Mouse (Mus musculus) embryonic facial prominence, embryonic 11.5 days (tissue): ENCODE data around the gene Aamp. TPM values are rescaled to one million over a fixed set of nuclear protein-coding genes. Genes with fewer than 3 reads are reported as not detected.
A peak's percentile ranks its signal among the peaks of the same experiment; 100 is the strongest.
"Not testable (repeated sequence)": the region's sequence is repeated elsewhere in the genome, so short reads cannot be mapped to it uniquely, and the experiment has no call there.

Experiments used
- ATAC-seq: fragments of 200-750 bp; cut with Nextera tagmentation; replicated peaks from 2 replicates; pipeline ENCODE4 v1.8.0; 2017; ENCODE audit warnings: low read depth; ENCODE audit not compliant: insufficient number of reproducible peaks, low FRiP score, low TSS enrichment
- DNase-seq: peaks from one replicate; pipeline ENCODE4 v3.0.0-alpha.2; 2015; ENCODE audit warnings: low spot score
- H3K27ac ChIP-seq: fragments of 300-500 bp; sonication (generic); replicated peaks from 2 replicates; pipeline ENCODE4 v1.5.1; 2014; ENCODE audit warnings: mild to moderate bottlenecking, low read depth, low read length, control low read depth
- H3K27me3 ChIP-seq: fragments of 300-500 bp; sonication (generic); 2 replicates; pipeline ENCODE4 v1.6.1; 2014; ENCODE audit warnings: mild to moderate bottlenecking, low read length, moderate library complexity, mixed read lengths; ENCODE audit not compliant: control insufficient read depth, insufficient read depth
- H3K36me3 ChIP-seq: fragments of 300-500 bp; sonication (generic); replicated peaks from 2 replicates; pipeline ENCODE4 v1.6.1; 2014; ENCODE audit warnings: low read depth, mild to moderate bottlenecking, low read length, moderate library complexity, mixed read lengths; ENCODE audit not compliant: control insufficient read depth, insufficient read depth
- H3K4me1 ChIP-seq: fragments of 300-500 bp; sonication (generic); 2 replicates; pipeline ENCODE4 v1.6.1; 2014; ENCODE audit warnings: low read length, mixed read lengths; ENCODE audit not compliant: control insufficient read depth, insufficient read depth
- H3K4me2 ChIP-seq: fragments of 300-500 bp; sonication (generic); 2 replicates; pipeline ENCODE4 v1.6.1; 2014; ENCODE audit warnings: low read depth, mild to moderate bottlenecking, control low read depth, low read length, moderate library complexity
- H3K4me3 ChIP-seq: fragments of 300-500 bp; sonication (generic); 2 replicates; pipeline ENCODE4 v1.5.1; 2014; ENCODE audit warnings: low read depth, low read length, control low read depth
- H3K9ac ChIP-seq: fragments of 300-500 bp; sonication (generic); replicated peaks from 2 replicates; pipeline ENCODE4 v1.6.1; 2014; ENCODE audit warnings: mild to moderate bottlenecking, control low read depth, low read length
- H3K9me3 ChIP-seq: fragments of 300-500 bp; sonication (generic); replicated peaks from 2 replicates; pipeline ENCODE4 v1.6.1; 2016; ENCODE audit warnings: mild to moderate bottlenecking, low read length, inconsistent platforms, mixed read lengths; ENCODE audit not compliant: control insufficient read depth
- WGBS: fragments of 180-500 bp; shearing (Covaris S2); extraction: QIAGEN DNeasy Blood & Tissue Kit; methylation state at CpG from one replicate; pipeline ENCODE4 v1.1.7; 2014; 5-methylcytosine and 5-hydroxymethylcytosine counted together
- polyA plus RNA-seq: library from polyadenylated mRNA; unstranded; fragments of >200 nt; fragmentation: Nextera tagmentation; extraction: Ambion mirVana; gene quantifications from 2 replicates; pipeline ENCODE4 v1.2.1, GENCODE M21; 2014

The Aamp gene
- polyA plus RNA-seq, 1 experiment from 2014 or later, result 179 TPM

- no peak for ATAC-seq
- no peak overlapping the region for H3K9ac ChIP-seq
- 86% methylated on average over 11 of the region's 11 CpGs for WGBS
- no peaks in the 10 kb centered on the region for H3K9me3 ChIP-seq
- H3K4me2 ChIP-seq, result no peak overlapping the region
- H3K4me1 ChIP-seq, result peaks cover 13% of the 10 kb centered on the region
- H3K27ac ChIP-seq, result no peak overlapping the region
- H3K4me3 ChIP-seq, result no peak overlapping the region
- no peaks in the 10 kb centered on the region for H3K27me3 ChIP-seq
- H3K36me3 ChIP-seq, result no peaks in the 10 kb centered on the region
- DNase-seq, result no peak
Measured at GRCm38 (mm10) chr1:74292331-74293020, 7.9 kb upstream of the Aamp start.

- Histone ChIP-seq H3K9ac (no peak overlapping the region), H3K4me1 (peaks cover 3% of the 10 kb centered on the region; the same call in 1 of the 2 replicates), H3K27ac (no peak overlapping the region), H3K36me3 (no peaks in the 10 kb centered on the region), H3K27me3 (no peaks in the 10 kb centered on the region), H3K4me3 (no peak overlapping the region), H3K9me3 (no peaks in the 10 kb centered on the region), H3K4me2 (no peak overlapping the region)
- no peak for DNase-seq
- ATAC-seq, result no peak
- WGBS, result 95% methylated on average over 5 of the region's 5 CpGs
Measured at GRCm38 (mm10) chr1:74290141-74290540, 5.6 kb upstream of the Aamp start.

- H3K9me3 ChIP-seq, result no peaks in the 10 kb centered on the region
- WGBS, result 90% methylated on average over 2 of the region's 2 CpGs
- no peak overlapping the region for H3K9ac ChIP-seq
- no peak overlapping the region for H3K4me3 ChIP-seq
- no peaks in the 10 kb centered on the region for H3K36me3 ChIP-seq
- no peak overlapping the region for H3K4me2 ChIP-seq
- H3K4me1 ChIP-seq, result peaks cover 3% of the 10 kb centered on the region; the same call in 1 of the 2 replicates
- H3K27ac ChIP-seq, result no peak overlapping the region
- DNase-seq (no peak), ATAC-seq (no peak)
- no peaks in the 10 kb centered on the region for H3K27me3 ChIP-seq
Measured at GRCm38 (mm10) chr1:74289740-74290139, 5.2 kb upstream of the Aamp start.

- 89% methylated on average over 9 of the region's 9 CpGs for WGBS
Measured at GRCm38 (mm10) chr1:74289248-74289647, 4.7 kb upstream of the Aamp start.

GRCm38 (mm10) chr1:74288327-74288726 is 3.8 kb upstream of the Aamp start:
- no peak overlapping the region for H3K27ac ChIP-seq
- H3K4me1 ChIP-seq, result peaks cover 3% of the 10 kb centered on the region; the same call in 1 of the 2 replicates
- no peaks in the 10 kb centered on the region for H3K36me3 ChIP-seq

More at GRCm38 (mm10) chr1:74289248-74289647, 4.7 kb upstream of the Aamp start:
- Histone ChIP-seq H3K4me1 (peaks cover 3% of the 10 kb centered on the region; the same call in 1 of the 2 replicates), H3K4me2 (no peak overlapping the region), H3K27me3 (no peaks in the 10 kb centered on the region), H3K9ac (no peak overlapping the region), H3K36me3 (no peaks in the 10 kb centered on the region), H3K9me3 (no peaks in the 10 kb centered on the region), H3K4me3 (no peak overlapping the region), H3K27ac (no peak overlapping the region)
- DNase-seq, result no peak
- no peak for ATAC-seq

GRCm38 (mm10) chr1:74286869-74287607 is 2.5 kb upstream of the Aamp start:
- not testable (repeated sequence) for ATAC-seq, H3K9me3 ChIP-seq, H3K27me3 ChIP-seq, H3K36me3 ChIP-seq, DNase-seq, H3K4me2 ChIP-seq, H3K4me3 ChIP-seq, H3K9ac ChIP-seq, H3K27ac ChIP-seq, H3K4me1 ChIP-seq
- 60% methylated on average over 15 of the region's 17 CpGs for WGBS

More at GRCm38 (mm10) chr1:74288327-74288726, 3.8 kb upstream of the Aamp start:
- ATAC-seq (no peak), DNase-seq (no peak)
- H3K4me3 ChIP-seq, result no peak overlapping the region
- 76% methylated on average over 4 of the region's 4 CpGs for WGBS
- no peak overlapping the region for H3K4me2 ChIP-seq
- no peaks in the 10 kb centered on the region for H3K9me3 ChIP-seq
- no peak overlapping the region for H3K9ac ChIP-seq
- no peaks in the 10 kb centered on the region for H3K27me3 ChIP-seq

GRCm38 (mm10) chr1:74285212-74286010 is 873 bp upstream of the Aamp start:
- DNase-seq, result peak; percentile 15

More at GRCm38 (mm10) chr1:74285212-74286010, 873 bp upstream of the Aamp start:
- ATAC-seq, result no peak
- 6% methylated on average over 23 of the region's 23 CpGs for WGBS
- Histone ChIP-seq H3K27ac (0 out of 2 replicates have a peak overlapping the region, but pooled peaks have one; percentile 5), H3K4me3 (peak overlapping the region; percentile 72), H3K4me2 (peak overlapping the region; percentile 67), H3K9me3 (no peaks in the 10 kb centered on the region), H3K27me3 (no peaks in the 10 kb centered on the region), H3K9ac (peak overlapping the region; percentile 54), H3K4me1 (peaks cover 3% of the 10 kb centered on the region; the same call in 1 of the 2 replicates), H3K36me3 (peaks cover 15% of the 10 kb centered on the region)
